Mouse (Mus musculus): ENCODE measurements around the gene Itgav. TPM values are rescaled to one million over a fixed set of nuclear protein-coding genes. Genes with fewer than 3 reads are reported as not detected.

Itgav gene
- 2.9 and 9.0 TPM in 2 replicates for total RNA-seq (2015; ENCODE audit: low replicate concordance)
- total RNA-seq (2017; ENCODE audit: low replicate concordance) = 5.3 and 23.5 TPM in 2 replicates

DNA sequence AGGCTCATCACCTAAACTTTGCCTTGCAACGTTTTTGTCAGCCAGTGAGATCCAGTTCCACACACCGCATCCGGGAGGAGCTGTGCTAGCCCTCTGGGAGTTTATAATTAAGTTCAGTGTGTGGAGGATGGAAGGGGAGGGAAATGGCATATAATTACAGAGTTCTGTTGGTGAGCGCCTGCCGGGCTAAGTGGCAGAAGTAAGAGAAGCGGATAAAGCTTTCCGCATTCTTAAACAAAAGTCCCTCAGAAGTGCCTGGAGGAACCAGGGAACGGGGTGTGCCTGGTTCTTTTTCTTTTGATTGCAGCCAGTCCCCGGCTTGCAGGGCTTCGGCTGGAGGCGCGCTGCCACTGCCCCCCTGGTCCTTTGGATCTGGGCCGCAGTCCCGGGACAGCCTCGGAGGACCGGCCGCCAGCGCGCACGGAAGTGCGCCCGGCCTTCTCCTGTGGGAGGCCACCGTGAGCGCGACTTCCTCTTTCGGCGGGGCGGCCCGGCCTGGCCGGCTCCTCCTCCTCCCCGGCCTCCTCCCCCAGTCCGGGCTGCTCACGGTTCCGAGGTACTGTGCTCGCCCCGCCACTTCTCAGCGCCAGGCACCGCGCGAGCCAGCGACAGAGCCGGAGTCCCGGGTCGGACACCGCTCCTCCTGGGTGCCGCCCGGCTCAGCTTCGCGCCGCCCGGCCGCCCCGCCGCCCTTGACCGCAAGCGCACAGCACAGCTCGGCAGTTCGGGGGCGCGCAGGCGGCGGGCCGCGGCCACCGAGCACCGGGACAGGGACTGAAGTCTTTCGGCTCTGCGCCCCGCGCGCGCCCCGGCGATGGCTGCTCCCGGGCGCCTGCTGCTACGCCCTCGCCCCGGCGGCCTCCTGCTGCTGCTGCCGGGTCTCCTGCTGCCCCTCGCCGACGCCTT lies at the start of gene Itgav:
Gene Itgav (plus strand): TSS at position 477 of the 906 bp plus-strand sequence.
- ATAC-seq (replicated peaks; ENCODE audit: low FRiP score, poor library complexity, severe bottlenecking) = no peak

DNA sequence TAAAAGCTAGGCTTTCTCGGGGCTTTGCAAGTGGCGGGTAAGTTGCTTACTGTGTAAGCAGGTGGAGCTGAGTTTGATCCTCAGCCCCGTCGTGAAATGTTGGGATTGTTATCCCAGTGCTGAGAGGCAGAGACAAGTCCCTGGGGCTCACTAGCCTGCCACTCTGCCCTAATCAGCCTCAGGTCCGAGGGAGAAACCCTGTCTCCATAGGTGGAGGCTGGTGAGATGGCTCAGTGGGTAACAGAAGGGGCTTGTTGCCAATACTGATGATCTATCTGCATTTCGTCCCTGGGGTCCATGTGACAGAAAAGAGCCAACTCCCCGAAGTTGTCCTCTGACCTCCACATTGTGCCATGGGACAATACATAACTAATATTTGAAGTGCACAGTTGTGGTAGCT lies 49.8 kb upstream of the Itgav start:
- no peak for ATAC-seq (replicated peaks; ENCODE audit: low FRiP score, poor library complexity, severe bottlenecking)

DNA sequence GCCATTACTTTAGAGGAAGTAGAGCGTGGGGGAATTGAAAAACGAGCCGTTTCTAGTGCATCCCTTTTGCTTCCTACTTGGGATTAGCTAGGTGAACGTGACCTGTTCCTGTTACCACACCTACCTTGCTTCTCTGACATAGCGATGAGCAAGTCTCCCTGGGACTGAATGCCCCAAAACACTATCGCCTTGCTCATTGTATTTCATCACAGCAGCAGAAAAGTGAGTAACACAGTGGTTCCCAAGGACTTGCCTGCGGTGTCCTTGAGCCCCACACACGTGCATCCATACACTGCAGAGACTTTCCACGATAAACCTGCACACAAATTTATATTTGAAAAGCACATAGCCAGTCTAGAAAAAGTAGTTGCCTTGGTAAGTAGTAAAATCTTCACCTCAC lies 49.3 kb upstream of the Itgav start:
- ATAC-seq (replicated peaks; ENCODE audit: low FRiP score, poor library complexity, severe bottlenecking) = no peak

DNA sequence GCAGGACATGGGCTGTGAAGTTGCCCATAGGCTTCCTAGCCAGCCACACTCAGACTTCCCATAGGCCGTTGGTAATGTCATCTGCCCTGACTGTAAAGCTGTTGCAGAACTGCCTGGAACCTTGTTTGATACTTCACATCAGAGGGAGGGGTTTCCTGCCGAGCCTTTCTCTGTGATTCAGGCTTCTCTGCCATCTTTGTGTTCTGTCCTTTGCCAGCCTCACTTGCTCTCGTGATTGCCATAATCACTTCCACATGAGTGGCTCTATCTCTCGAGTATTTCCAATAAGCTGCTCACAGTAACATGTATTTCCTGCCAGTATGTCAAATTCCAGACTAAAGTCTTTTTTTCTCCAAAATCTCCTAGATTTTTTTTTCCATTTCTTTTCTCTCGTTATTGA lies 48.5 kb upstream of the Itgav start:
- ATAC-seq (replicated peaks; ENCODE audit: low FRiP score, poor library complexity, severe bottlenecking) = no peak

DNA sequence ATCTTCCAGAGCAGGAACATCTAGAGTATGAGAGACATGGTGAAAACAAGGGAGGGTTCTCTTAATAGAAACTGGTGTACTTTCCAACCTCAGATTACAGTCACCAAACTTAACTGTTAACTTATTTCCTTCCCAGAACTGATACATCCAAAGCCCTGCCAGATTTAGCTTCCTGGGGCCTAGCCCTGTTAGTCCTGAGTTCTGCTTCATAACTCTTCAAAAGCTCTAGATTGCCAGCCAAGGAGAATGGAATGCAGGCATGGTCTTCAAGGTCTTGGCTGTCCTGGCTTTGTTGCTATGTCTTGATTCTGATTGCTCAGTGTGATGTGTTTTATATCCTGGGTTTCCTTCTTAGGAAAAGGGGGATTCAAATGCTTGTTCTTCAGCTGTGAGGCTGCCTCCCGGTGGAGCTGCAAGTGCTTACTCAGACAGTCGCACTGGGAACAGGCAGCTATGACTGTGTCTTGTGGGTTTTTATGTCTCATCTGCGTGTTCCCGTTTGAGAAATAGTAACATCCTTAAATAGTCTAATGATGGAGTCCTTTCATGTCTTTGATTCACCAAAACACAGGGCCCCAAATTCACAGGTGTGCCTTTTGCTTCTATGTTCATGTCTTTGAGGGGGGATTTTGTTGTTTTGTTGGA lies 47.8 kb upstream of the Itgav start:
- no peak for ATAC-seq (replicated peaks; ENCODE audit: low FRiP score, poor library complexity, severe bottlenecking)

DNA sequence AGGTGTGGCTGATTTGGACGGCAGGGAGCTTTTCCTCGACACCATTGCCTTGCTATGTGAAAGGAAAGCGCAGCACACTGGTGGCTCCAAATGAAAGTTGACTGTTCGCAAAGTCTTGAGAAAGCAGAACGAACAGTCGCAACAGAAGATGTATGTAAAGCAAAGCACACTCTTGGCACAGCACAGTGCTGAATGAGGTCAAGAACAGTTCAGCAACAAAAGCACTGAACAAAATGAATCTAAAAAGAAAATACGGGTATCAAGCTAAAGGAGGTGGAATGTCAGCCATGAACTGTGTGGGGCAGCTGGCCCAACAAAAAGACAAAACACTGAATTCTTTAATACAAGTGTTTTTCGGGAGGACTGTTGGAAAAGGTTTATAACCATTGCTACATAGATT lies 42.9 kb upstream of the Itgav start:
- no peak for ATAC-seq (replicated peaks; ENCODE audit: low FRiP score, poor library complexity, severe bottlenecking)

DNA sequence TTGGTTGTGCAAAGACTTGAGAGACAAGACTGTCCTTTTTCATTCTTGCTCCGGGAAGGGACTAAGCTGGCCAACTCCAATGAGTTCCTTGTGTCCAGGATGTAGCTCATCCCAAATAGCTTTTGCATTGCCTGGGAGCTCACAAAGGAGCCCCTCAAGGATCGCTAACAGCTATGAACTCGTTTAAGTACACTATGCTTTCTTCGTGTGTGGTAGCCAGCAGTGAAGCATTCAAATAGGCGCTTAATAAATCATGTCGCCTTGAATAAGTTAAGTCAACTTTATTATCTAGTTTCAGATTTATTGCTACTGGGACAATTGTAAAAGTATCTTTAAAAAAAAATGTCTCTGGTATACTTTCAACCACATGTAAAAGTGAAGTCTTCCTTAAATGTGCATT lies 42.4 kb upstream of the Itgav start:
- ATAC-seq (replicated peaks; ENCODE audit: low FRiP score, poor library complexity, severe bottlenecking) = no peak

DNA sequence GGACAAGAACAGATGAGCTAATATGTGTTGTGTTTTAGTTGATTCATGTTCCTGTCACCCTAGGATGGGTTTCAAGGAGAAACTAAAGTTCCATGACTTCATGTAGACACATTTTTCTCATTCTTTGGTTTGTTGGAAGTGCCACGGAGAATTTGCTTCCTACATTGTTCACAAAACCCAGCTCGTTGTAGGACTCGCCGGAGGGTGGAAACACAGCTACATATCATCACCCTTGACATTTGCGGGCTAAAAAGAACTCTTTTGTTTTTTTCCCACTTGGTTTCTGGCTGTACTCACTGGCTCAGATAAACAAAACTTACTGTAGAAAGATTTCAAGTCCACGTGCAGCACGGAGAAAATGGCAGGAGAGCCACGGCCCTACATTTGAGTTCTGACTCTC lies 41.9 kb upstream of the Itgav start:
- no peak for ATAC-seq (replicated peaks; ENCODE audit: low FRiP score, poor library complexity, severe bottlenecking)

DNA sequence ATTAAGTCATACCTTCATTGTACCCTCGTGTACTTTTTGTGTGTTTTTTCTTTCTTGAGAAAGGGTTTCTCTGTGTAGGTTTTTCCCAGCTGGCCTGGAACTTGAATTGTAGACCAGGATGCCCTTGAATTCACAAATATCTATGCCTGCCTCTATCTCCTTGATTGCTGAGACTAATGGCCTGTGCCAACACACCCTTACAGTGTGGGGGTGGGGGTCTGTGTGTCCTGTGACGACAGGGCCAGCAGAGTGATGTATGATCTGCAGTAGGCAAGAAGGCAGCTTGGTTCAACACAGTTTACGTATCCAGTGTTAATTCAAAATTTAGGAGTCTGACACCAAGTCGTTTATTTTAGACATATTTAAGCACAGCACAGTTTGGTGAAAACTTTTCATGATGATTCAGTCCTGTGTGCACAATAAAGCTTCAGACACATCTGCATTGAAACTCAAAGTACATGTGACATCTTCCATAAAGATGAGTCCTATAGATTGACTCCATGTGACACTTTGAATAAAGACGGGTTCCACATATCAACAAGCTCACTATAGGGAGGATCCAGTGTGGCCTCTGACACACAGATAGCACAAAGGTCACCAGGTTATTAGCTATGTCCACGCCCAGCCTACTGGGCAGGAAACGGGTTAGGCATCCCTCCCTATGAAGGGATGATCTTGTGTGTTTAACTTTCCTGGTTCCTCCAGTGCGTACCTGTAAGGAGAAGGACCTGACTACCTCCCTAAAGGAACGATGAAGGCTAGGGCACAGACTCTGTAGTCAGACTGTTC lies 40.3 kb upstream of the Itgav start:
- no peak for ATAC-seq (replicated peaks; ENCODE audit: low FRiP score, poor library complexity, severe bottlenecking)

DNA sequence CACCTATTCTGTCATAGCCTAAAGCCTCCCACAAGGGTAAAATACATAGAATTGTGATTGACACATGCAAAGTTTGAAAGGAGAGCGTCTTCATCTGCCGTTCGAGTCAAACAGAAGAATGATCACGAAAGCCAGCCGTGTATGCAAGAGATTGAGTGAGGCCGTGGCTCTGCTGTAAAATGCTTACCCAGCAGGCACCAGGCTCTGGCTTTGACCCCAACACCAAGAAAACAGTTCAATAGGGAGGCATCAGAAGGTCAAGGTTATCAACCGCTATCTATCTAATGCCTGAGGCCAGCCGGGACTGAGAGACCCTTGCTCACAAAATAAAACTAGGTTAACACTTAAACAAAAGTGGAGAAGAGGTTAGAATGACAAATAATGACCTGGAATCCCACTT lies 39.5 kb upstream of the Itgav start:
- ATAC-seq (replicated peaks; ENCODE audit: low FRiP score, poor library complexity, severe bottlenecking) = no peak

DNA sequence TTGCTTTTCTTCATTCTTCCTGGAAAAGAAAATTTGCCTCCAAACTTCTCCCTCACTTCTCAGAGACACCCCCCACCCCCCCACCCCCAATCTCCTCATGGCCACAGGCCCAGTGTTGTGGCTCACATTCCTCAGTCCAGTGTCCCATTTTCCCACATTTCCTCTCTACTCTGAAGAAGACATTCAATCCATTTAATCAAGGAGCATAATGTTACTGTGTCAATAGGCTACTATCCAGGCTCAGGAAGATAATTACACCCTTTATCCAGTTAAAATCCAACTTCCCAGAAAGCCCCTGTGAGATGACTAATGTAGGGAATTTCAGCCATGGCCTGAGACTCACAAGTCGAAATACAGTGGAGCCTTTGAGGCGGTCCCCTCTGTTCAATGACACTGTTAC lies 33.8 kb upstream of the Itgav start:
- ATAC-seq (replicated peaks; ENCODE audit: low FRiP score, poor library complexity, severe bottlenecking) = no peak

DNA sequence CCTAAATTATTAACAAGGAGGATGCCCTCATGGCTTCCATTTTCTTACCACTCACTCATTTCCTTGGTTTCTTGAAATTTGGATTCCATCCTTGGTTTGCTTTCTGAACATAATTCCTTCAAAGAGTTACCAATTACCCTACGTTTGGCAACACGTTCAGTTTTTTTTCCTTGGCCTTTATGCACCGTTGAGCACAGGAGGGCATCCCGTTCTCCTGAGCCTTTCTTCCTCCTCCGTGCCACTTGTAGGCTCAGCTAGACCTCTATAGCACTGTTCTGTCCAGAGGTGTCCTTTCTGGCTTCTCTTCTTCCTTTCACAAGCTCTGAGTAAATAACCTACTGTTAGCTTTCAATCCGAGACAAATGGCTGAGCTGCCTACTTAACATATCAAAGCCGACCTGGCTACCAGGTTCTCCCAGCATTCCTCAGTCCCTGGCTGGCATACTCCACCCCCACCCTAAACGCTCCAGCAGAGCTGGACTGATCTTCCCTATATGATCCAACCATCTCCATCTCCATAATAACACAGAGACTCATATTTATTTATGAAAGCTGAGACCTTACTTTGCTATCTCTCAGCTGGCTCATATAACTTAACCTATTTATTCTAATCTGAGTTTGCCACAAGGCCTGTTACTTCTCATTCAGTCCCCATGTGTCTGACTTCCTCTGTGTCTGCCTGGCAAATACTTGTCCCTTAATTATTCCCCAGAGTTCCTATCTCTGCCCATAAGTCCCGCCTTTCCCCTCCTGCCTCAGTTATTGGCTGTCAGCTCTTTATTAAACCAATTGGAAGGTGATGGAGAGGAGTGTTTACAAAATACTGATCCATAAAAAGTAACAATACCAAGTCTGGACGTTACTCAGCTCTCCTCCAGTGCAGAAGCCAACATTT lies 31.3 kb upstream of the Itgav start:
- no peak for ATAC-seq (replicated peaks; ENCODE audit: low FRiP score, poor library complexity, severe bottlenecking)

DNA sequence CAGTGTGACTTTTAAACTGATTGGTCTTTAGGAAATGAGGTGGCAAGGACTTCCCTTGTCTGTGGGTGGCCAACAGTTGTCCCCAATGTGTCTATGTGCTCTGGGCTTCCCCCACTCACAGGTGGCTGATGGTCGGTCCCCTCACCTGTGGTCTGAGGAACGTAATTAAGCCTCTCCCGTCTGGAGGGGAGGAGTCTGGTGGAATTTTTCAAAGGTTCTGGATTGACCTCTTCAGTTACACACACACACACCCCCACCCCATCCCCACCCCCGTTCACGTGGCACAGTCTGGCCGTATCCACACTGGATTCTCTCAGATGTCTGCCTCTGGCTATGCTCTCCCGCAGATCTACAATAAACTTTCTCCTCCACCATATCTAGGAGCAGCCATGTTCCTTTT lies 30.1 kb upstream of the Itgav start:
- no peak for ATAC-seq (replicated peaks; ENCODE audit: low FRiP score, poor library complexity, severe bottlenecking)

DNA sequence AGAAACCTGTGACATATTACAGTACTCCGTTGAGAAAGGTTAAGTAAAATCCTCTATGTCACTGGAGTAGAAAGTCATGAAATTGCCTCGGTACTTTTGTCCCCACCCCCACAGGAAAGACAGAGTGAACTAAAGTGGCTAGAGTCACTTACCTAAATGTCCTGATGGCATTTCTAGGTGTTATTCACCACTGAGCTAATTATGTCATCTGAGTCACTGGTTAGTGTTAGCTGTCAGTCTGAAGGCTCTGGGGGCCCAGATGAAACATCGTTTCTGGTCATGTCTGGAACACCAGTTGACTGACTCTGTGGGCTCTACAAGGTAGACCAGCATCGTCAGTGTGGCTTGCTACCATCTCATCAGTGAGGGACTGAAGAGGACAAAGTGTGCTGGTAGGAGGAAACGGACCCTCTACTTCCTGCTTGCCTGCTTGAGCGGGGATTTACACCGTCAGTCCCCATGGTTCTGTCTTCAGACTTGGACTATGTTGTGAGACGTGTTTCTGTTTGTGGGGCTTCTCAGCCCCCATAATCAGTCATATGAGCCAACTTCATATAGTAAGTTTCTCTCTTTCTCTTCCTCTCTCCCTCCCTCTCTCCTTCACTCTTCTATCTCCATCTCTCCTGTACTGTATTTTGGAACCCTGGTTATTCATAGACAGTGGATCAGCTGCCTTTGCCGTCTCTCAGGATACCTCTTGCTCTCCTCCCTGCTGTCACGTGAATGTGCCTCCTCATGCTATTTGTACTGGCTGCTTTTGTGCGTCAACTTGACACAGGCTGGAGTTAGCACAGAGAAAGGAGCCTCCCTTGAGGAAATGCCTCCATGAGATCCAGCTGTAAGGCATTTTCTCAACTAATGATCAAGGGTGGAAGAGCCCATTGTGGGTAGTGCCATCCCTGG lies 28.6 kb upstream of the Itgav start:
- no peak for ATAC-seq (replicated peaks; ENCODE audit: low FRiP score, poor library complexity, severe bottlenecking)

DNA sequence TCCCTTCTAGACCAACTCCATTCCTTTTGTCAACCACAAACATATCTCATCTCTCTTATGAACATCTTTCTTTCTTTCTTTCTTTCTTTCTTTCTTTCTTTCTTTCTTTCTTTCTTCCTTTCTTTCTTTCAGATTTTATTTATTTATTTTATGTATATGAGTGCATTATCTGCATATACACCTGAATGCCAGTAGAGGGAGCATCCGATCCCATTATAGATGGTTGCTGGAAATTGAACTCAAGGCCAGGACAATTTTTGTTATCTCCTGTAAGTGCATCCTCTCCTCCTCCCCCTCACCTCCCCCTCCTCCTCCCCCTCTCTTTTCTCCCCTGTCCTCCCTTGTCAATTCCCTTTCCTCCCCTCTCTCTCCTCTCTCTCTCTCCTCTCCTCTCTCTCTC lies 25.7 kb upstream of the Itgav start:
- no peak for ATAC-seq (replicated peaks; ENCODE audit: low FRiP score, poor library complexity, severe bottlenecking)

DNA sequence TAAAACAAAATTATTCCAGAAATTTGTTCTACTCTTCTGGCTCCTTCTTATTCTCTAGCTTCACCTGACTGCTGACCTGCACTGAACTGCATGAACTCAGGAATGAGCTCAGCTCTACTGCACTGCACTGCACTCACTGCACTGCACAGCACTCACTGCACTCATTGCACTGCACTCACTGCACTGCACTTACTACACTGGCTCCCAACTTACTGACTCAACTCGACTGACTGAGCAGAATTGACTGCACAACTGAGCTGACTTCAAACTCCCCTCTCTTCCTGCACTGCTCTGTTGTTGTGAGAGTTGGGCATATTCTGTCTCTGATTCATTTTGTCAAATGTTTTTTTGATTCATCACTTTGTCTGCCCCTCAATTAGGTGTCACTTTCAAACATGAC lies 24.9 kb upstream of the Itgav start:
- no peak for ATAC-seq (replicated peaks; ENCODE audit: low FRiP score, poor library complexity, severe bottlenecking)

DNA sequence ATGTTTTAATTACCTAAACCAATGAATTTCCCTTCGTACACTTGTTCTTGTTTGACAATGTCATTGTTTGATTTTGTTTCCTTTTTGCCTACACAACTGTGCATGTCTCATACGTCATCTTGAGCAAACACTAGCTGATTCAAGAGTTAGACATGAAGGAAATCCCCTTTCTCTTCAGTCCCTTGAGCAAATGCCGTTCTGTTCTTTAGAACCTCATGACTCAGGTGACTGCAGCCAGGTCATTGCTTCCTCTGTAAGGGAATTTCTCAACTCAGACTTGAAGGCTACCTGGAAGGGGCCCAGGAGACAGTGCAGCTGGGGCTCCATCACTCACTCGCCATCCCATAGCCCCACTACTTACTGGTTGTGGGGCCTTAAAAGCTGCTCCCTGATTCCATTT lies 23.5 kb upstream of the Itgav start:
- no peak for ATAC-seq (replicated peaks; ENCODE audit: low FRiP score, poor library complexity, severe bottlenecking)

DNA sequence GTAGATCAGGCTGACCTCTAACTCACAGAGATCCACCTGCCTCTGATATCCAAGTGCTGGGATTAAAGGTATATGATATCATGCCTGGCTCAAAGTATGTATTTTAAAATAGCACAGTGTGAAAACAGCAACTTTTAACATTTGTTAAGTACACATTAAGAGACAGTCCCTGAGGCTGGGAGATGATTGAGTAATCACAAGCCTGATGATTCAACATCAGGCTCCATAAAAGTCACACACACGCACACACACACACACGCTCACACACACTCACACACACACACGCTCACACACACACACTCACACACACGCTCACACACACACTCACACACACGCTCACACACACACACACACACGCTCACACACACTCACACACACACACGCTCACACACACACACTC lies 21.8 kb upstream of the Itgav start:
- ATAC-seq (replicated peaks; ENCODE audit: low FRiP score, poor library complexity, severe bottlenecking) = no peak

Data from erythroid progenitor cell, adult 5-6 weeks (primary cell).